Mouse (Mus musculus) T-helper 2 cell (primary cell): ENCODE results near the gene Tshz2.
"Not testable (repeated sequence)": the region's sequence is repeated elsewhere in the genome, so short reads cannot be mapped to it uniquely, and the experiment has no call there.

Experiments
- in situ Hi-C: fragments of 300-600 bp; cut with MboI, MseI; formaldehyde crosslinking; loops from one replicate; pipeline ENCODE4 v1.15.1; 2025; ENCODE audit warnings: high pct_unique_total_duplicates

The Tshz2 gene

DNA sequence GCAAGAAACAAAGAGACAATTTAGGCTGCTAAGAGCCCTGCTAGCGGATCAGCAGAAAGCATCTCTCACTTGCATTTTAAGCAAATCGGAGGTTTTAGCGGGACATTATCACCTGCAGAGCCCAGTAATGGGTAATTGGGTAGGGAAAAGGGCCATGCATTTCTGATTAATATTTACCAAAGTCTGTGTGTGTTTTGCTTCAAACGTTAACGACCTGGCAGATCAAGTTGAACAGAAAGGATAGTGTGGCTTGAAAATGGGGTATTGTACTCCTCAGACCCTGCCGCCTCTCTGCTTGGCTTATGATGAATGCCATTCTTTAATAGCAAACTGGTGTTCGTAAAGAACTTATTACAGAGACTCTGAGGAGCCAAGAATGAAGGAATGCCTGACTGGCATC lies 122.3 kb downstream of the Tshz2 start:
- in situ Hi-C loops, result no loop called here

- in situ Hi-C loops, result no loop called here
These were observed 125.3 kb downstream of the Tshz2 start for GRCm38 (mm10) chr2:169758120-169758519.

GRCm38 (mm10) chr2:169760117-169760516 lies 127.3 kb downstream of the Tshz2 start:
- in situ Hi-C loops, result no loop called here

DNA sequence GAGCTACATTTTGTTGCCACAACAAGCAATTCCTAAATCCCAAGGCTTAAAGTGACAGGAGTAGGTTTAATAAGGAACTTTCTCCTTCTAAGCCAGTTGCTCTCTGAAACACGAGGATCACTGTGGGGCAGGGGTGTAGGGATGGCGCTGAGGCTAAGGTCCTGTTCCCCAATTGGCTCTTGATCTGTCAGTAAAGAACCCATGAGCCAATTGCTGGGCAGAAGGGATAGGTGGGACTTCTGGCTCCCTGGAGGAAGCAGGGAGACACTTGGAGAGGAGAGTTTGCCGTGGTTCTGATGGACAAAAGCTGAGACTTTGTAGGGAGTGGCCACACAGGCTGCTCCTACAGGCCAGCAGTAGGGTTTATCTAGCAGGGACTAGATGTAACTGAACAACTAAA lies 128.9 kb downstream of the Tshz2 start:
- in situ Hi-C loops, result no loop called here

GRCm38 (mm10) chr2:169762301-169762700 lies 129.5 kb downstream of the Tshz2 start:
- in situ Hi-C loops, result no loop called here

DNA sequence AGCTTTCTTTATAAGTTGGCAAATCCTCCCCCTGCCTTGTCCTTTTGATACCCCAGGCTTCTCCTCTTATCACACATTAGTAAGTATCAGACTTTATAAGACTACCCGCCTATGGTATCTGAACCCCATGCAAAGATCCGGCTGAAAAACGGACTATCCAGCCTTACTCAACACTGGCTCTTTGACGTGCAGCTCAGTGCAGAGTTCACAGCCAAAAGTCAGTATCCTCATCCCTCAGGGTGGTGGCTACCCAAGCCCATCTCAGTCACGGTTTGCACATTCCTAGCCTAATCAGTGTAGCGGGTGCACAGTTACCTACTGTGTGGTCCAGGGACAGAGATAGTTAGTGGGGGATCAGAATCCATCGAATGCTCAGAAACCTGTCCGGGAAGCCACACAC lies 130.9 kb downstream of the Tshz2 start:
- in situ Hi-C loops, result no loop called here

GRCm38 (mm10) chr2:169766247-169766646 lies 133.4 kb downstream of the Tshz2 start:
- in situ Hi-C loops, result no loop called here

DNA sequence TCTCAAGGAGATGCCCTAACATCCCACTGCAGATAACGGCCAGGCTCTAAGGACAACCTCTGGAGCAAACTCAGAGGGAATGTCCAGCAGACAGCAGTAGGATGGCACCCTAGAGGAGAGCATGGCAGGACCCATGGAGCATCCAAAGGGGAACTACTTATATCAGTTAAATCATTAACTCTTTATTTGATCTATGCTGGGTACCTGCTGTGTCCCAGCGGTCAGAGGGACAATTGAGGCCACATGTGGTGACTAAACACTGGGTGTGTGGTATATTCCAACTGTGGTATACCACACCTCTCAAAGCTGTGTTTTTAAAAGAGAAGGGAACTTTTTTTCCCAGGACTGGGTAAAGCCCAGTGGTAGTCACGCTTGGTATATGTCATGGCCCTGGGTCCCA lies 134.5 kb downstream of the Tshz2 start:
- in situ Hi-C loops, result no loop called here

GRCm38 (mm10) chr2:169775078-169775477 lies 142.3 kb downstream of the Tshz2 start:
- in situ Hi-C loops, result no loop called here

DNA sequence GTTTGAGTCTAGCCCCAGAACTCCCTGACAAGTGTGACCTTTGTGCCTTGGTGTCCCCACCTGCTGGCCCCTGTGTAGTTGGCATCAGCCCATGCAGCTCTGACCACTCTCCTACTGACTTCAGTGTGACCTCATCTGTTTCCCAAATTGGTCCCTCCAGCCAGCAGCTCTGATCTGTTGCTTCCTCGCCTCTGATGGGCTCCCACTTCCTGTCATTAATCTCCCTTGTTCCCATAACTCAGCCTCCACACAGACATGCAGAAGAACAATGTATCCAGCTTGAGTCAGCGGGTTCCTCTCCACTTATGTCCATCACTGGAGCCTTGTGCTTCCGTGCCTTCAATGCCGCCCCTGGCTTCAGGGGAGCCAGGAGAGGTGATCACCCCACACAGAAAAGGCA lies 144.4 kb downstream of the Tshz2 start:
- in situ Hi-C loops, result no loop called here

- in situ Hi-C loops, result no loop called here
These were observed 145.0 kb downstream of the Tshz2 start for GRCm38 (mm10) chr2:169777764-169778163.

DNA sequence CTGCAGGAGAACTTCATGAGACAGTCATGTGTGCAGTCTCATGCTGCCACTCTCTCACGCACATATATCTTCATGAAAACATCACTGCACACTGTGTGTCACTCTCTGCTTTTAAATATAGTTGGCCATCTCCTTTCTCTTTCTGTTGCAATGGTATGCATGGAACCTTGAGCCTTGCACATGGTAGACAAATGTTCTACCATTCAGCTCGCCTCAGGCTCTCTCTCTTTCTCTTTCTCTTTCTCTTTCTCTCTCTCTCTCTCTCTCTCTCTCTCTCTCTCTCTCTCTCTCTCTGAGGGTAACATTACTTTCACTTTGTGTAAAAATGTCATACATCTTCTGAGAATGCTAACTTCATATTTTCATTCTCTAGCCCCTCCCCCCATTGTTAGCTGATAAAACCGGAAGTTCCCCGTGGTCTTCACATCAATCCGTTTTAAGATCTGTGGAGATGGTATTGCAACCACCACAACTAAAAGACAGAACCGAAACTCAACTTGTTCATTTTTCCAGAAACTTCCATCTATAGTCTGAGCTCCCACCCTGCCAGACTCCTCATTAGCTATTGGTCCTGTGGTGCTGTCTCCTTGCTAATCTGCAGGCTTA lies 146.0 kb downstream of the Tshz2 start:
- in situ Hi-C loops, result no loop called here

GRCm38 (mm10) chr2:169781671-169782070 lies 148.9 kb downstream of the Tshz2 start:
- in situ Hi-C loops, result not testable (repeated sequence)

- in situ Hi-C loops, result no loop called here
These were observed 150.3 kb downstream of the Tshz2 start for GRCm38 (mm10) chr2:169782874-169783680.

DNA sequence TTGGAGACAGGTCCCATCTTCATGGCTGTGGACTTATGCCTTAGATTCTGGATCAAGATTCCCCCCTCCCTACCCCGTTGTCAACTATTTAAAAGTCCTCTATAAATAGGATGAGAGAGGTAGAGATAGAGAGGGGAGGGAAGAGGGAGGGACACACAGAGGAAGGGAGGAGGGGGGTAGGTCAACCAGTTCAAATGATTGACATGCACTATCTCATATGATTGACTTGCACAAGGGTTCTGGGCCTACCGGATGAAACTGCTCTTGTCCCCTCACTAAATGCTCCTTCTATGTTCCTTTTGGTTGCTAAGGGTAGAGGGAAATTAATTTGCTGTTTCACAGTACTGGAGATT lies 150.8 kb downstream of the Tshz2 start:
- in situ Hi-C loops, result no loop called here

DNA sequence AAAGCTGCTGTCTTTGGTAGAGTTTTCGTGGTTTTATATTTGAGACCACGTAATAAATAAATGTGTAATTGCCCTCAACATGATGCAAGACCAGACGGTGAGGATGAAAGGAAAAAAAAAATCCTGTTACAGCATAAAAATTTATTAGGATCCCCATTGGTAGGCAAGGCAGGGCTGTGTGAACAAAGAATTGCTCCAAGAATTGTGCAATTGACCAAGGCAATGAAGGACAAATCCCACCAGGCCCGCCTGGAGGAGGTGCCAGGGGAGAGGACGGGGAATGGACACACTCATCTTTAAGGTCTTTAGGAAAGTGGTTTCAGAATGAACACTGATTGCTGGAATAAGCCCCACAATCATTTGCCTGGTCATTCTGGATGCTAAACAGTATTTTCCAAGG lies 154.6 kb downstream of the Tshz2 start:
- in situ Hi-C loops, result no loop called here

DNA sequence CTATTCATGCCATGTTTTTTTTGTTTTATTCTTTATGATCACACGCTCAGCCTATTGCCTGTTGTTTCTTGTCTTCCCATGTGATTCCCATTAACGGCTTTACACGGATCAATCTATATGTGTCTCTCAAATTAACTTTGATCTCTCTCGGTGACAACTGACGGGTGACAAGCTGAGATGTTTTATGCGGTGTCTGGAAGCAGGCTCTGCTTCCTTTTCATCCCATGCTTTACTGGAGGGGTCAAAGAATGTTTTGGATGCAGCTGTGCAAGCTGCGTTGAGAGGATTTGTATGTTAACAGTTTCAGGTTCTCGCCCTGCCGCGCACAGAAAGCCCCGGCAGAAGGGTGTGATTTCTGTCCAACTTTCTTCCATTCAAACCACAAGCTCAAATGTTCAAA lies 155.1 kb downstream of the Tshz2 start:
- in situ Hi-C loops, result no loop called here

GRCm38 (mm10) chr2:169790439-169791131 lies 157.8 kb downstream of the Tshz2 start:
- in situ Hi-C loops, result no loop called here

DNA sequence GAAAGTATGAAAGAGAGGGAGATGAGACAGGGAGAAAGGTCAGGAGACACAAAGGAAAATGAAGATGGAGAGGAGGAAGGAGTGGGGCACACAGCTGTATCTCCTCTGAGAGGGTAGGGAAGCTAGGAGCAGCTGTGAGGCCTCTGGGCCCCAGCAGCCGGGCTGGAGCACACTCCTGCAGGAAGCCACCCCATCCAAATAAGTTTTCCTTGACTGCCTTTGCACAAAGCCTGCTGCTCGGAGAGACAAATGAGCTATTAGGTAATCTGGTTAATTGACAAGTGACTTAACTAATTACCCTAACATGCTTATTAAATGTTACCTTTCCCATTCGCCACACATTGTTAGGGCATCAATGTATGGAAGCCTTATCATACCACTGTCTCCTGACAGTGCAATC lies 159.9 kb downstream of the Tshz2 start:
- in situ Hi-C loops, result no loop called here

GRCm38 (mm10) chr2:169802241-169802640 lies 169.4 kb downstream of the Tshz2 start:
- in situ Hi-C loops, result no loop called here

DNA sequence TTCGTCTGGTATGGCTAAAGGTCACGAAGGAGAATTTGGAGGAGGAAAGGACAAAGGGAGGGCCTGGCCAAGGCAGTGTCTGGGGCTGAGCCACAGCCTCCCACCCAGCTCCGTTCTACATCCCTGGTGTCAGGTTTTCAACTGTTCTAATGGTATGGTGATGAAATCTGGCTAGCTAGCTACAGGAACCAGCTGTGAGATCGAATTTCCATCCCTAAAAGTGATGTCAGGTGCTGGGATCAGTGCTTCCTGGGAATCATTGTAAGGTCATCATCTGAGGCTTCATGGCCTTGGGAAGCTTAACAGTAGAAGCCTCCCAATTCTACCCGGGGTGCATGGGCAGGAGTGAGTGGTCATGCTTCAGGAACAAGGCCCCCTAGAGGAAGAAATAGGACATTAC lies 171.6 kb downstream of the Tshz2 start:
- in situ Hi-C loops, result no loop called here

DNA sequence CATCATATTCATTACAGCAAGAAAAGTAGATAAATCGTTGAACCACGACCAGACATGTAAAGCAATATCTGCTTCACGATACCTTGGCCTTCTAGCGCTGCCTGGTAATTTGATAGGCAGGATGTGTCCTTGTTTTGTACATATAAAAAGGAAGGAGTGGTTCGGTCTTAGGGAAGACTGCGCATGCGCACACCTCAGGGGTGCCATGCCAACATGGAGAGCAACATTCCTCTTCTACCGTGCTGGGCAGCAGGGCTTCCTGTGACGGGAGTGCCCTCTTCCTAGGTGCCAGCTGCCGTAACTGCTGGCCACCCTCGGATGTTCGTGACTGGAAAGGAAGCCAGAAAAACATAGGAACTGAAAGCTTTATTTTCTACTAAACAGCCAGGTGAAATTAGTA lies 172.7 kb downstream of the Tshz2 start:
- in situ Hi-C loops, result no loop called here

DNA sequence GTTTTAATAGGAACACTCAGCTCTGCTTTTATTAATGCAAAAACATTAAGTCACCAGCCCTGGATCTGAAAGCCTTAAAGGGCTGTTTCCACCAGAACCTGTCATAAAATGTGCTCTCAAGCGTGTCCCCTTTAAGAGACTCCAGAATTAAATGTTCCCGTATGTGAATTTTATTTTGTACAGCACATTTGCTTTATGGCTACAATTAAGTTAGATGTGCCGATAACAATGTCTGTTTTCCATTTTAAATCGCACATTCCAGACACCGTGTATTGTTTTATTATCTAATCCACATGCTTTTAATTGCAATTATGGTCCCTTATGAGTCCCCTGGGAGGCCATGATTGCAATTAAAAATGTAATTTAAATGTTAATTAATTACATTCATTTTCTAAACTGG lies 178.8 kb downstream of the Tshz2 start:
- in situ Hi-C loops, result loop anchor here (10.0 kb wide), 1 partner anchor 747 kb away; no protein-coding TSS in a partner anchor
